Mouse (Mus musculus): ENCODE measurements around the gene Apba3.

DNA sequence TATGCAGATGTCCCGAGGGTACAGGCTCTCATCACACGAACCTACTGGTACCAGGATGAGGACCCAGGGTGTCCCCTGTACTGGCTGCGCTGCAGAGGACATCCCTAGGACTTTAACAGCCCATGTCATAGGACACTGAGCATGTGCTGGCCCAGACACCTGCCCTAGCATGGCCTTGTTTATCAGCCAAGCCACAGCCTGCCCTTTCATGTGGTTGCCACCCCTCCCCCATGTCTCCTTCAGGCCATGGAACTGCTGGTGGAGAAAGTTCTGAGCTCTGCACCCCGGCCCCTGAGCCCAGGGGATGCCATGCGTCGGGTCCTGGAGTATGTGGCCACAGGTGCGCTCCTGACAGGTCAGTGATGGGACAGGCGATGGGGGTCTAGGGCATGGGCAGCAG lies 17.3 kb upstream of the Apba3 start:
- TF ChIP-seq HCFC1 (IDR thresholded peaks at IDR 0.05; ENCODE audit: borderline replicate concordance, insufficient read depth, low read length), result no peak
- no peak for TF ChIP-seq ZNF384 (IDR thresholded peaks at IDR 0.05; ENCODE audit: low read depth, low read length)
- TF ChIP-seq ZC3H11A (IDR thresholded peaks at IDR 0.05; ENCODE audit: borderline replicate concordance, low read depth, low read length), result no peak
- TF ChIP-seq CHD2 (IDR thresholded peaks at IDR 0.05; ENCODE audit: low read depth, low read length), result no peak

All from ES-E14 (cell line).